In the genomic region with DNA sequence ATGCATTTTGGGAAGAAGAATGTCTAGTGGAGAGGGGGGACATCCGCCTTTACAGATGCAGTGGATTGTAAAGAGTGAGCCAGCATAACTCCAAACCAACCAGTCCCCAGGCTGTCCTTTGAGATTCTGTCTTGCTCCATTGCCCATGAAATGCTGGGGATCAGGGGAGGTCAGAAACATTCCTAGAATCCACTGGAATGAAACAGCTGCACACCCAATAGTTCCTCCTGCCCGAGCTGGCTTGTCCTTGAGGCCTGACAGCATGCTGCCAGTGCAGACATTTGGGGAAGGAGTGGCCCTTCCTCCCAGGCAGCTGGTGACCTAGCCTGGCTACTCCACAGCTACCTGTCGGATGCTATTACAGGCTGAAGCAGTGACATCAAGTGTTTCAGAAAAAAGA, we compare ENCODE assay signal across 11 mouse cellular contexts.
A peak's percentile ranks its signal among the peaks of the same experiment; 100 is the strongest.
DNase-seq lines count a peak whose midpoint lies in the region; ATAC-seq lines count a peak whose summit lies in the region.
"Had no signal": no experiment of that assay in that cellular context is flagged by ENCODE, and none has a peak within 500 bp of the region (broad histone marks: within the 10 kb centered on the region; RNA-seq: fewer than 3 reads in every experiment).

No protein-coding gene starts in this region.

- 0 out of 2 replicates have a peak, but pooled peaks have one; percentile 56 for ATAC-seq in cerebellum, adult (ENCODE audit: insufficient number of reproducible peaks, low FRiP score, low TSS enrichment)
- no peak for ATAC-seq in midbrain, embryonic 16.5 days
- ATAC-seq in midbrain, embryonic 14.5 days (ENCODE audit: low FRiP score, low TSS enrichment) = no peak
- ATAC-seq in kidney, embryonic 16.5 days (ENCODE audit: low FRiP score, low TSS enrichment) = peak; percentile 99
- ATAC-seq in neural tube, embryonic 15.5 days (ENCODE audit: low FRiP score) = no peak
- no peak for ATAC-seq in frontal cortex, adult (ENCODE audit: low TSS enrichment)
- ATAC-seq: forebrain, embryonic 13.5 days; lung, postnatal 0 days had no signal

- no peak for DNase-seq in cerebellum, adult 8-10 months
- DNase-seq in midbrain, embryonic 14.5 days = no peak
- no peak for DNase-seq in gastrocnemius, postnatal 10 days

- no peak overlapping the region for H3K27ac ChIP-seq in midbrain, embryonic 16.5 days (ENCODE audit: low read length)
- H3K27ac ChIP-seq in midbrain, embryonic 14.5 days (replicated peaks; ENCODE audit: low read depth, low read length) = no peak overlapping the region
- peak overlapping the region; percentile 68; the same call in 1 of the 2 replicates for H3K27ac ChIP-seq in kidney, embryonic 16.5 days (ENCODE audit: low read length)
- H3K27ac ChIP-seq in neural tube, embryonic 15.5 days (replicated peaks) = no peak overlapping the region
- H3K27ac ChIP-seq: forebrain, embryonic 13.5 days had no signal

- H3K9me3 ChIP-seq in midbrain, embryonic 16.5 days (replicated peaks; ENCODE audit: control insufficient read depth, low read length, poor library complexity, severe bottlenecking) = no peaks in the 10 kb centered on the region
- no peaks in the 10 kb centered on the region for H3K9me3 ChIP-seq in midbrain, embryonic 14.5 days (ENCODE audit: control insufficient read depth, low read length)
- no peaks in the 10 kb centered on the region for H3K9me3 ChIP-seq in kidney, embryonic 16.5 days (ENCODE audit: low read length)
- H3K9me3 ChIP-seq in neural tube, embryonic 15.5 days (replicated peaks) = no peaks in the 10 kb centered on the region
- H3K9me3 ChIP-seq: forebrain, embryonic 13.5 days had no signal

- WGBS in midbrain, embryonic 16.5 days = 21% methylated on average over 3 of the region's 3 CpGs
- WGBS in midbrain, embryonic 14.5 days = 12% methylated on average over 3 of the region's 3 CpGs
- WGBS in kidney, embryonic 16.5 days = 32% methylated on average over 3 of the region's 3 CpGs
- WGBS in neural tube, embryonic 15.5 days = 48% methylated on average over 3 of the region's 3 CpGs

- H3K36me3 ChIP-seq in midbrain, embryonic 16.5 days (ENCODE audit: control insufficient read depth, insufficient read depth, low read length) = no peaks in the 10 kb centered on the region
- no peaks in the 10 kb centered on the region for H3K36me3 ChIP-seq in midbrain, embryonic 14.5 days (ENCODE audit: control insufficient read depth, insufficient read depth, low read length)
- no peaks in the 10 kb centered on the region for H3K36me3 ChIP-seq in kidney, embryonic 16.5 days (ENCODE audit: insufficient read depth, low read length)
- H3K36me3 ChIP-seq in neural tube, embryonic 15.5 days = no peaks in the 10 kb centered on the region

- no peak overlapping the region for H3K4me2 ChIP-seq in midbrain, embryonic 16.5 days (ENCODE audit: low read length)
- H3K4me2 ChIP-seq in midbrain, embryonic 14.5 days (ENCODE audit: low read length) = no peak overlapping the region
- no peak overlapping the region for H3K4me2 ChIP-seq in kidney, embryonic 16.5 days (replicated peaks; ENCODE audit: low read depth, low read length)
- no peak overlapping the region for H3K4me2 ChIP-seq in neural tube, embryonic 15.5 days
- H3K4me2 ChIP-seq: forebrain, embryonic 13.5 days; liver, embryonic 11.5 days had no signal

- H3K4me3 ChIP-seq in midbrain, embryonic 16.5 days (ENCODE audit: low read depth, low read length) = no peak overlapping the region
- no peak overlapping the region for H3K4me3 ChIP-seq in midbrain, embryonic 14.5 days (replicated peaks; ENCODE audit: low read depth, low read length)
- H3K4me3 ChIP-seq in kidney, embryonic 16.5 days (ENCODE audit: low read length) = no peak overlapping the region
- no peak overlapping the region for H3K4me3 ChIP-seq in neural tube, embryonic 15.5 days (replicated peaks)
- H3K4me3 ChIP-seq: forebrain, embryonic 13.5 days had no signal

- no peaks in the 10 kb centered on the region for H3K4me1 ChIP-seq in midbrain, embryonic 16.5 days (ENCODE audit: control insufficient read depth, insufficient read depth, low read length)
- H3K4me1 ChIP-seq in midbrain, embryonic 14.5 days (ENCODE audit: control insufficient read depth, insufficient read depth, low read length) = no peaks in the 10 kb centered on the region
- H3K4me1 ChIP-seq in kidney, embryonic 16.5 days (ENCODE audit: insufficient read depth, low read length) = peaks cover 16% of the 10 kb centered on the region; the same call in 1 of the 2 replicates
- H3K4me1 ChIP-seq in neural tube, embryonic 15.5 days = no peaks in the 10 kb centered on the region

- H3K9ac ChIP-seq in midbrain, embryonic 16.5 days (ENCODE audit: low read depth, low read length) = 0 out of 2 replicates have a peak overlapping the region, but pooled peaks have one; percentile 6
- no peak overlapping the region for H3K9ac ChIP-seq in midbrain, embryonic 14.5 days (replicated peaks; ENCODE audit: low read length)
- no peak overlapping the region for H3K9ac ChIP-seq in kidney, embryonic 16.5 days (replicated peaks; ENCODE audit: low read length)
- no peak overlapping the region for H3K9ac ChIP-seq in neural tube, embryonic 15.5 days (replicated peaks)
- H3K9ac ChIP-seq: forebrain, embryonic 13.5 days had no signal

- no peaks in the 10 kb centered on the region for H3K27me3 ChIP-seq in midbrain, embryonic 16.5 days (ENCODE audit: control insufficient read depth, insufficient read depth, low read depth, low read length)
- no peaks in the 10 kb centered on the region for H3K27me3 ChIP-seq in midbrain, embryonic 14.5 days (ENCODE audit: control insufficient read depth, insufficient read depth, low read length)
- H3K27me3 ChIP-seq in kidney, embryonic 16.5 days (ENCODE audit: insufficient read depth, low read length) = no peaks in the 10 kb centered on the region
- H3K27me3 ChIP-seq in neural tube, embryonic 15.5 days (replicated peaks) = no peaks in the 10 kb centered on the region
- H3K27me3 ChIP-seq: forebrain, embryonic 13.5 days had no signal

Comparison
In these comparisons a context has a peak if more than half of its experiments do, and no peak if none do; other contexts are left out.
1. ATAC-seq: peak in cerebellum, adult (single experiment) and kidney, embryonic 16.5 days (single experiment); none in midbrain, embryonic 16.5 days (single experiment), midbrain, embryonic 14.5 days (single experiment), neural tube, embryonic 15.5 days (single experiment) and frontal cortex, adult (single experiment).